Mouse (Mus musculus) left cerebral cortex, adult 2 months (tissue): ENCODE measurements around the gene Zbtb20. TPM values are rescaled to one million over a fixed set of nuclear protein-coding genes. Genes with fewer than 3 reads are reported as not detected.

ENCODE experiments used
- DNase-seq, 2 experiments: peaks; one replicate each; pipeline ENCODE4 v3.0.0; 2021 to 2022; ENCODE audit warnings: low spot score in 2 of 2, mixed read lengths in 1 of 2; ENCODE audit errors: extremely low spot score in 1 of 2
- H3K27ac ChIP-seq: fragments of 200-600 bp; 2 replicates; pipeline ENCODE4 v1.8.1; 2022
- H3K4me3 ChIP-seq: fragments of 200-600 bp; 2 replicates; pipeline ENCODE4 v1.8.1; 2022
- CTCF ChIP-seq: fragments of 200-600 bp; IDR thresholded peaks from 2 replicates; pipeline ENCODE4 v1.8.1; 2022; ENCODE audit warnings: antibody characterized with exemption, mild to moderate bottlenecking, moderate library complexity
- intact Hi-C: fragments of 180-260 bp; cut with DNase I; formaldehyde crosslinking; loops from one replicate; pipeline ENCODE4 v1.15.1; 2025
- total RNA-seq, 2 experiments: library from RNA; stranded (reverse); gene quantifications; 2 replicates each; pipeline ENCODE4 v1.2.3; 2021

The Zbtb20 gene
- total RNA-seq, 2 experiments from 2014 or later = 46.5 to 57.6 TPM

GRCm38 (mm10) chr16:43497093-43497492 is 621.4 kb downstream of the Zbtb20 start:
- no peak for DNase-seq
- TF ChIP-seq CTCF = no peak
- Histone ChIP-seq H3K4me3 (no peak overlapping the region), H3K27ac (no peak overlapping the region)
- intact Hi-C loops = no loop called here

- no peak for DNase-seq
- intact Hi-C loops = no loop called here
- Histone ChIP-seq H3K27ac (no peak overlapping the region), H3K4me3 (no peak overlapping the region)
- peak; percentile 5; the same call in 1 of the 2 replicates for TF ChIP-seq CTCF
Measured at GRCm38 (mm10) chr16:43500132-43500853, 624.6 kb downstream of the Zbtb20 start.

GRCm38 (mm10) chr16:43501284-43501683 is 625.6 kb downstream of the Zbtb20 start:
- H3K4me3 ChIP-seq = no peak overlapping the region
- no peak for TF ChIP-seq CTCF
- DNase-seq = no peak
- intact Hi-C loops = no loop called here
- no peak overlapping the region for H3K27ac ChIP-seq

GRCm38 (mm10) chr16:43502339-43503009 is 626.8 kb downstream of the Zbtb20 start:
- TF ChIP-seq CTCF = no peak
- Histone ChIP-seq H3K4me3 (peak overlapping the region; percentile 49), H3K27ac (peak overlapping the region; percentile 86)
- no peak for DNase-seq
- intact Hi-C loops = loop anchor here (2.0 kb wide), 1 partner anchor 38 kb away; no protein-coding TSS in a partner anchor

- intact Hi-C loops = loop anchor here (2.0 kb wide), 1 partner anchor 38 kb away; no protein-coding TSS in a partner anchor
- Histone ChIP-seq H3K27ac (peak overlapping the region; percentile 86), H3K4me3 (peak overlapping the region; percentile 49)
- no peak for TF ChIP-seq CTCF
- DNase-seq = no peak
Measured at GRCm38 (mm10) chr16:43503010-43503635, 627.4 kb downstream of the Zbtb20 start.

GRCm38 (mm10) chr16:43503636-43504010 is 627.9 kb downstream of the Zbtb20 start:
- no peak for DNase-seq
- Histone ChIP-seq H3K4me3 (peak overlapping the region; percentile 49), H3K27ac (peak overlapping the region; percentile 86)
- no peak for TF ChIP-seq CTCF
- intact Hi-C loops = loop anchor here (2.0 kb wide), 1 partner anchor 39 kb away; no protein-coding TSS in a partner anchor

- H3K27ac ChIP-seq = peak overlapping the region; percentile 63
- intact Hi-C loops = no loop called here
- TF ChIP-seq CTCF = no peak
- peak in 1 of 2 experiments; percentile 61 for DNase-seq
- H3K4me3 ChIP-seq = peak overlapping the region; percentile 36
Measured at GRCm38 (mm10) chr16:43504151-43504550, 628.5 kb downstream of the Zbtb20 start.

- H3K4me3 ChIP-seq = peak overlapping the region; percentile 36
- H3K27ac ChIP-seq = peak overlapping the region; percentile 63
- DNase-seq = no peak
- no peak for TF ChIP-seq CTCF
- intact Hi-C loops = no loop called here
Measured at GRCm38 (mm10) chr16:43504556-43504955, 628.9 kb downstream of the Zbtb20 start.

GRCm38 (mm10) chr16:43505314-43505950 is 629.8 kb downstream of the Zbtb20 start:
- Histone ChIP-seq H3K27ac (peak overlapping the region; percentile 63), H3K4me3 (peak overlapping the region; percentile 36)
- no peak for TF ChIP-seq CTCF
- DNase-seq = no peak
- intact Hi-C loops = loop anchor here (5.0 kb wide), 1 partner anchor 593 kb away; no protein-coding TSS in a partner anchor

GRCm38 (mm10) chr16:43506189-43506751 is 630.6 kb downstream of the Zbtb20 start:
- Histone ChIP-seq H3K4me3 (peak overlapping the region; percentile 36), H3K27ac (peak overlapping the region; percentile 63)
- intact Hi-C loops = loop anchor here (5.0 kb wide), 1 partner anchor 594 kb away; no protein-coding TSS in a partner anchor
- TF ChIP-seq CTCF = no peak
- DNase-seq = no peak

GRCm38 (mm10) chr16:43506771-43507405 is 631.2 kb downstream of the Zbtb20 start:
- intact Hi-C loops = loop anchor here (5.0 kb wide), 1 partner anchor 595 kb away; no protein-coding TSS in a partner anchor
- TF ChIP-seq CTCF = no peak
- peak overlapping the region; percentile 63 for H3K27ac ChIP-seq
- no peak for DNase-seq
- peak overlapping the region; percentile 36 for H3K4me3 ChIP-seq
